Mouse (Mus musculus): ENCODE data around the gene Tnmd.

GRCm38 (mm10) chrX:133911397-133912103 is 60.8 kb downstream of the Tnmd start:
- no peak for TF ChIP-seq POLR2A (IDR thresholded peaks at IDR 0.05; ENCODE audit: control insufficient read depth, extremely low read depth, insufficient read depth, low read length, poor library complexity)
- no peak for TF ChIP-seq CTCF (IDR thresholded peaks at IDR 0.05; ENCODE audit: borderline replicate concordance, control insufficient read depth, extremely low read depth, insufficient read depth, low read length, poor library complexity)

All from thymus, adult 2 months (tissue).